ENCODE assay signal across 26 mouse cellular contexts in the genomic region with DNA sequence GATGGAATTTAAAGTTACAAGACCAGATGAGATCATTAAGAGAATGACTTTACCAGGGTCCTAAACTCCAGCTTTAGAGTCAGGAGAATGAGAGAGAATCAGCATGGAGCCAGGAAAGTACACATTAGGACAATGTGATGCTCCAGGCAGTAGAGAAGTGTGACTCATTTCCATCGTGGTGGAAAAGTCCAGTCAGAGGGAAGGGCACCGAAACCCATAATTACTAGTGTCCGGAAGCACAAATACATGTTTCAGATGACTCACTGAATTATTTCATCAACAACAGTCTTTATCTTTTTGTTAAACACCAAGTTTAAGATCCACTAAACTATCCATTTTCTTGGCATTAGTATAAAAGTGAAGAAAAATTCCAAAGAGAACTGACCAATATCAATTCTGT. TPM values are rescaled to one million over a fixed set of nuclear protein-coding genes. Genes with fewer than 3 reads are reported as not detected.
DNase-seq lines count a peak whose midpoint lies in the region; ATAC-seq and TF ChIP-seq lines count a peak whose summit lies in the region.
"Had no signal": no experiment of that assay in that cellular context is flagged by ENCODE, and none has a peak within 500 bp of the region (broad histone marks: within the 10 kb centered on the region; RNA-seq: fewer than 3 reads in every experiment).

No protein-coding gene starts in this region.

- H3K27me3 ChIP-seq in C2C12 (ENCODE audit: control insufficient read depth, insufficient read depth, insufficient read length), result no peaks in the 10 kb centered on the region
- H3K27me3 ChIP-seq in stomach, postnatal 0 days (ENCODE audit: control insufficient read depth, insufficient read depth, low read length), result no peaks in the 10 kb centered on the region
- H3K27me3 ChIP-seq: hindbrain, embryonic 15.5 days; kidney, embryonic 15.5 days; limb, embryonic 13.5 days; lung, embryonic 15.5 days; midbrain, embryonic 12.5 days had no signal

- no peak overlapping the region for H3K4me3 ChIP-seq in C2C12 (ENCODE audit: insufficient read depth, poor library complexity, severe bottlenecking)
- no peak overlapping the region for H3K4me3 ChIP-seq in bone marrow macrophage, adult 2 months (ENCODE audit: insufficient read depth, low read length)
- H3K4me3 ChIP-seq in stomach, postnatal 0 days (ENCODE audit: low read depth, low read length), result no peak overlapping the region
- H3K4me3 ChIP-seq: erythroblast, embryonic 14.5 days; forebrain, embryonic 12.5 days; hindbrain, embryonic 10.5 days; hindbrain, embryonic 15.5 days; kidney, embryonic 15.5 days; layer of hippocampus, adult 2 months; limb, embryonic 13.5 days; lung, embryonic 15.5 days; midbrain, embryonic 12.5 days had no signal

- H3K4me2 ChIP-seq in stomach, postnatal 0 days (replicated peaks; ENCODE audit: low read depth), result no peak overlapping the region
- H3K4me2 ChIP-seq: forebrain, embryonic 12.5 days; hindbrain, embryonic 15.5 days; kidney, embryonic 15.5 days; limb, embryonic 13.5 days; liver, embryonic 11.5 days; lung, embryonic 15.5 days; midbrain, embryonic 12.5 days had no signal

- TF ChIP-seq EP300 in stomach, postnatal 0 days (optimal IDR thresholded peaks at IDR 0.05), result no peak

- no peaks in the 10 kb centered on the region for H3K79me2 ChIP-seq in C2C12 (ENCODE audit: control insufficient read depth, insufficient read depth)

- no peak overlapping the region for H3ac ChIP-seq in C2C12 (ENCODE audit: control insufficient read depth, insufficient read length, low read depth)

- H3K4me1 ChIP-seq in bone marrow macrophage, adult 2 months (ENCODE audit: control insufficient read depth, insufficient read depth, low read length), result peaks cover 28% of the 10 kb centered on the region
- no peaks in the 10 kb centered on the region for H3K4me1 ChIP-seq in stomach, postnatal 0 days (replicated peaks; ENCODE audit: control insufficient read depth, insufficient read depth)
- H3K4me1 ChIP-seq: kidney, embryonic 15.5 days; limb, embryonic 13.5 days; lung, embryonic 15.5 days had no signal

- TF ChIP-seq CTCF in C2C12 (IDR thresholded peaks at IDR 0.05; ENCODE audit: control insufficient read depth, insufficient read depth, insufficient read length), result no peak
- TF ChIP-seq CTCF in bone marrow macrophage, adult 2 months (IDR thresholded peaks at IDR 0.05; ENCODE audit: low read depth, low read length), result no peak
- no peak for TF ChIP-seq CTCF in stomach, postnatal 0 days (IDR thresholded peaks at IDR 0.05; ENCODE audit: low read depth)

- peak; percentile 93 for DNase-seq in 3T3-L1 (ENCODE audit: low read depth, low spot score)
- DNase-seq in stomach, postnatal 0 days (ENCODE audit: low spot score), result no peak
- no peak for DNase-seq in kidney, postnatal 14 days
- DNase-seq in ovary, adult 18-20 months (ENCODE audit: low spot score), result no peak
- DNase-seq: cerebellum, adult 2 months; cerebellum, postnatal 14 days; gastrocnemius, postnatal 10 days; heart, postnatal 14 days; kidney, adult 11 months; kidney, postnatal 36 days; right cerebral cortex, adult 18-20 months; right cerebral cortex, postnatal 4 days had no signal

- H3K79me3 ChIP-seq in C2C12 (ENCODE audit: low read depth), result peaks cover 2% of the 10 kb centered on the region

- no peaks in the 10 kb centered on the region for H3K36me3 ChIP-seq in C2C12 (ENCODE audit: control insufficient read depth, insufficient read depth)
- H3K36me3 ChIP-seq in stomach, postnatal 0 days (ENCODE audit: control insufficient read depth, insufficient read depth, low read length), result no peaks in the 10 kb centered on the region
- H3K36me3 ChIP-seq: forebrain, embryonic 12.5 days; hindbrain, embryonic 10.5 days; hindbrain, embryonic 15.5 days; kidney, embryonic 15.5 days; limb, embryonic 13.5 days; lung, embryonic 15.5 days; midbrain, embryonic 12.5 days had no signal

- TF ChIP-seq POLR2A in bone marrow macrophage, adult 2 months (IDR thresholded peaks at IDR 0.05; ENCODE audit: borderline replicate concordance, low read depth, low read length), result no peak

- no peak overlapping the region for H3K9ac ChIP-seq in stomach, postnatal 0 days (ENCODE audit: low read length)
- H3K9ac ChIP-seq: forebrain, embryonic 12.5 days; hindbrain, embryonic 15.5 days; kidney, embryonic 15.5 days; limb, embryonic 13.5 days; lung, embryonic 15.5 days; midbrain, embryonic 12.5 days had no signal

- peak overlapping the region; percentile 85 for H3K27ac ChIP-seq in bone marrow macrophage, adult 2 months (ENCODE audit: insufficient read depth, low read depth, low read length)
- no peak overlapping the region for H3K27ac ChIP-seq in stomach, postnatal 0 days (replicated peaks)
- H3K27ac ChIP-seq: forebrain, embryonic 12.5 days; hindbrain, embryonic 10.5 days; hindbrain, embryonic 15.5 days; kidney, embryonic 15.5 days; layer of hippocampus, adult 2 months; limb, embryonic 13.5 days; lung, embryonic 15.5 days; midbrain, embryonic 12.5 days had no signal

- 57% methylated on average over 3 of the region's 3 CpGs for WGBS in stomach, postnatal 0 days

- 0 out of 2 replicates have a peak, but pooled peaks have one; percentile 69 for ATAC-seq in stomach, postnatal 0 days (ENCODE audit: low FRiP score, low TSS enrichment)
- ATAC-seq: CD4-positive, CD25-positive, alpha-beta regulatory T cell, adult 4 months; inflammation-experienced regulatory T-cells, adult 6 months had no signal

- H3K9me3 ChIP-seq in stomach, postnatal 0 days (ENCODE audit: control insufficient read depth, low read length), result no peaks in the 10 kb centered on the region
- H3K9me3 ChIP-seq: forebrain, embryonic 12.5 days; hindbrain, embryonic 10.5 days; hindbrain, embryonic 15.5 days; kidney, embryonic 15.5 days; limb, embryonic 13.5 days; lung, embryonic 15.5 days; midbrain, embryonic 12.5 days had no signal

TF ChIP-seq in C2C12, 6 proteins besides CTCF, POLR2A, EP300 and RAD21:
- TF ChIP-seq MYOG (IDR thresholded peaks at IDR 0.05; ENCODE audit: control insufficient read depth, extremely low read depth, insufficient read length), result no peak
- TF ChIP-seq FOSL1 (IDR thresholded peaks at IDR 0.05; ENCODE audit: insufficient read depth, low read length, poor library complexity, severe bottlenecking), result peak; percentile 97
- no peak for TF ChIP-seq MYOD1 (IDR thresholded peaks at IDR 0.05; ENCODE audit: control insufficient read depth, insufficient read length, low read depth)
- peak; percentile 62 for TF ChIP-seq CEBPB (IDR thresholded peaks at IDR 0.05; ENCODE audit: low read depth)
- peak; percentile 72 for TF ChIP-seq MAX (IDR thresholded peaks at IDR 0.05)

RNA-seq across cellular contexts. Expression of gene Pam, which starts 57.2 kb away (rescaled TPM):
- 27.6 TPM for polyA plus RNA-seq in C2C12 (2012; fragmentation: generic; extraction: Trizol)
- 33.0 and 37.0 TPM in 2 replicates for polyA plus RNA-seq in bone marrow macrophage, adult 2 months (2012; ENCODE audit: insufficient read depth, insufficient read length, missing spikeins)
- 63.5 and 76.4 TPM in 2 replicates for polyA plus RNA-seq in stomach, postnatal 0 days (2015; fragmentation: Nextera tagmentation; extraction: Ambion mirVana)
